Mouse (Mus musculus) adrenal gland, adult 18-20 months (tissue): ENCODE results near the gene Bace2. TPM values are rescaled to one million over a fixed set of nuclear protein-coding genes. Genes with fewer than 3 reads are reported as not detected.
A peak's percentile ranks its signal among the peaks of the same experiment; 100 is the strongest.

Experiments used
- DNase-seq, 2 experiments: peaks; one replicate each; pipeline ENCODE4 v3.0.0; 2021 to 2022; ENCODE audit warnings: low spot score in 2 of 2
- long read RNA-seq, 2 experiments: library from polyadenylated mRNA; stranded (forward); transcript quantifications; one replicate each; pipeline ENCODE4 v2.0.0; 2021
- total RNA-seq, 2 experiments: library from RNA; stranded (reverse); gene quantifications; 1 replicate in 1 of 2; 2 replicates in 1 of 2; pipeline ENCODE4 v1.2.3; 2021

Bace2 gene
- total RNA-seq: 10 to 100 TPM; 14.9 to 22.3 TPM
- long read RNA-seq, experiment 1, full-length matches to known transcripts: 10 of 11 reads
- long read RNA-seq, experiment 1, partial matches to known transcripts: 0 of 11 reads
- long read RNA-seq, experiment 1, other reads (novel, unspliced or antisense): 1 of 11 reads
- long read RNA-seq, experiment 2, full-length matches to known transcripts: 20 of 21 reads
- long read RNA-seq, experiment 2, partial matches to known transcripts: 1 of 21 reads
- long read RNA-seq, experiment 2, other reads (novel, unspliced or antisense): 0 of 21 reads

GRCm38 (mm10) chr16:97356499-97357187 lies at the start of gene Bace2:
Gene Bace2 (plus strand): TSS chr16:97356742.
- peak; percentile 65 to 70 for DNase-seq

- no peak for DNase-seq
Measured at GRCm38 (mm10) chr16:97307594-97307993, 48.9 kb upstream of the Bace2 start.

DNA sequence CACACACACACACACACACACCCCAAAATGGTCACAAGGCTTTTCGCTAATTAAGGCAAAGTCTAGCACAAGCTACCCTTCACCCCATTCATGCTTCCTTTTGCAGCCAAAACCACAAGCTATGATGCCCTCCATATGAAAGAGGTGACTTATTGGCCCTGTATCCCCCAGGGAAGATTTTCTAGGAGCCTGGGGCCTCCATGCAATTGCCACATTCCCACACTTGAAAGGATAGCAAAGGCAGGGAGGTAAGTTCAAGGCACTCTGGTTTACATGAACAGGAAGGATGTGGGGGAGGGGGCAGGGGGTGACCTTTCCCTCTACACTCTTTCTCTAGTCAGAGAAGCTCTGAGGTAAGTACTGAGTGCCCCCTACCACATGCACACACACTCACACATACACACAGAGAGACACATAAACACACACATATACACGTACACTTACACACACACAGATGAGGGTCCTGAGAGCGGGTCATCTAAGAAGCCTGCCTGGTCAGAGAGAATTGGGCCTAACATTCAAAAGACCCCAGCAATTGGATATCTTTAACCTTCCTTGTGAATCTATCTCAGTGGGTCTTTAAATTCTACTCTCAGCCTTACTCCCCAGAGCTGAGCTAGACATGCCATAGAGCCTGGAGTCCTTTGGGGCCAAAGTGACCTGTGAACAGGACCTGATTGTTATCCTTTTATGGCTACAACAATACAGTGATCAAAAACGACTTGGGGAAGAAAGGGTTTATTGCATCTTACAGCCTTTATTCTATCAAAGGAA lies 46.6 kb upstream of the Bace2 start:
- DNase-seq: no peak

DNA sequence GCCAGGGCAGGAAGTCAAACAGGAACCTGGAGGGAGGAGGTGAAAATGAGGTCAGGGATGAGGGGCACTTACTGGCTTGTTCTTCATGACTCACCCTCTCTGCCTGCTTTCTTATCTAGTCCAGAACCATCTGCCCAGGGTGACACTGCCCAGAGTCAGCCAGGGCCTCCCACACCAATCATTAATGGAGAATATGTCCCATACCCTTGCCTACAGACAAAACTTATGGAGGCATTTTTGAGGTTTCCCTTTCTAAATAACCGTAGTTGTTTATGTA lies 46.0 kb upstream of the Bace2 start:
- DNase-seq: no peak

DNA sequence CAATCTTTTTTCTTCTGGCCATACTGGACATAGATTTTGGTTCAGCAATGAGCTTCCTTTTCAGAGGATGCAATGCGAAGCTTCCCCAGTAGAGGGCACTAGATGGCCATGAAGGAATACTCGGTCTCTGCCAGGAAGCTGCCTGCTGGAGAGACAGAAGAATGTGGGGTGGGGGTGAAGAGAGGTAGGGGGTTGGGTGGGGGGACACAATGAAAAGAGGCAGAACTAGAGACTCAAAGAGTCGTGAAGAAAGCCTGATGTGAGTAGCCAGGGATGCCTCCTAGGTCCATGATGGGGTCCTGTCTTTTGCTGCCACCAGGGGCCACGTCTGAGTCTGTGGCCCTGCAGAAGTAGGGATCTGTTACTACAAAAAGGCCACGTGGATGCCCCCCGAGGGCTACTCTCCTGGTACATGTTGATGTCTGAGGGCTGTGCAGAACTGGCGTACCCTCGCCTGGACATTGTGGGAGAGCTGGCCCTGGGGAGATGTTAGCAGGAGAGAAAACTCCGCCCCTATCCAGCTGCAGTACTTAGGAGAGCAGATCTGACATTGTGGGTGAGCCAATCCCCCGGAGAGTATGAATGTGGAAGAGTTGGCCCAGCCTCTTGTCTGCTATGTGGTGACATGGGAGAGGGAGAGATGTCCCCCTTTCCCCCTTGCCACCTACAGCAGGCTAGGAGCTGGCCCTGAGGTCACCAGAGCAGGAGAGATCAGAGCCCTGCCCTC lies 43.4 kb upstream of the Bace2 start:
- peak; percentile 81 to 82 for DNase-seq

GRCm38 (mm10) chr16:97321576-97321975 lies 35.0 kb upstream of the Bace2 start:
- DNase-seq: no peak

DNA sequence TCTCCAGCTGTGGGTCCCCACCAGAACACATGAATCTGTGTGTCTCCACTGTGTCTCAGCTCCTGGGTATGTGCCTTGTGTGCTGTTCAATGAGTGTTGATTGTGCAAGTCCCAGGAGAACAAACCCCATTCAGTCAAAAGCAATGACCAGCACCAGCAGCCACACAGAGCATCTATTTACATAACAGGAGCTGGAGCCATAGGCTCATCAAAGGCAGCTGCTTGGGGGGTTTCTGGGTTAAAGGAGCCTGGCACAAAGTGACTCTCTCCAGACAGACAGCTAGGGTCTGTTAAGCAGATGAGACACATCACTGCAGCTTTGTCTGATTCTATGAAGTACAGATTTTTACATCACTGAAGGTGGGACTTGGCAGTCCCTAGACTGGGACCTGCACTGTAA lies 33.9 kb upstream of the Bace2 start:
- no peak for DNase-seq

DNA sequence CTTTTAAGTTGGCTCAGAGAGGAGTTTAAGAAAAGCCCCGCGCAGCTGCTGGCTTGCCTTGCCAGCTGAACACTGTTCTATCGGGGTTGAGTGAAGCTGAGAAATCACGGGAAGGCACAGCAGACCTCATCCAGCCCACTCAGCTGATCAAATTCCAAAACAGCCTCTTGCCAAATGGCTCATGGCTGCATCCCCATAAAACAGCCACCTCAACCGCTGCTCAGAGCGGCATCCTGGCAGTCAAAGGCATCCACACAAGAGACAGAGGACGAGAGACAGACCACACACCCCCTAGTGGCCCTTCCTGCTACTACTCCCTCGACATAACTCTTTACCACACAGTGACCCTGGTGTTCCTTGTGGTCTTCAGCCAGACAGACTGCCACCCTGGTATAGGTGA lies 30.6 kb upstream of the Bace2 start:
- DNase-seq: no peak

DNA sequence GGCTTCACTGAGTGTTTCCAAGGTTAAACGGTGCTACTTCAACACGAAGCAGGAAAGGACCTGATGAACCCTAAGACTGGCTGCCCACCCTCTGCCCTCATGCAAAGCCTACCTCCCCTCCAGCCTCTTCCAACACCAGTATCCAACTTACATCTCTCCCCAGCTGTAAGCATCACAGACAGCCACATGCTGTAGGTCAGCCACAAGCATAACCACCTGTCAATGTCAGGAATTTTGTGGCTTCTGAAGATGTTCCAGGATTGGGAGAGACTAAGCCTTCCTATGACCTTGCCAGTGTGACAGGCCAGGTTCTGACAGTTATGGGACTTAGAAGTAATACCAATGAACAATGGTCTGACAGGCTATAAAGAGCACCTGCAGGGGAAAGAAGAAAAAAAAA lies 27.9 kb upstream of the Bace2 start:
- no peak for DNase-seq

DNA sequence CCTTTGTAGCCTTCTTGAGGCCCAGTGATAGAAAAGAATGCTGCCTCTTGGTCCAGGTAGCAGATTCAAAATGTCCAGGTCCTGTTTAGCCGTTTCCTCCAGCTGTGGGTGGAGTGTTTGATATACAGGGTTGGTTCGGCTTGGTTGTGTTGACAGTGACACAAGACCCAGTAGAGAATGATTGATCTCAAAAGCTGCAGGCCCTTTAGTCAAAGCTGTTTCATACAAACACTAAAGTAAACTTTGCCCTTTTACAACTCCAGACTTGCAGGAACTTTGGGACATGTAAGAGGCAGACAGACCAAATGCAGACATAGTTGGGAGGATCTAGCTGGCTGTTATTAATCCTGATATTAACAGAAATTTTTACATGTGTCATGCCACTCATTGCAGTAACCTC lies 3.5 kb upstream of the Bace2 start:
- DNase-seq: no peak

DNA sequence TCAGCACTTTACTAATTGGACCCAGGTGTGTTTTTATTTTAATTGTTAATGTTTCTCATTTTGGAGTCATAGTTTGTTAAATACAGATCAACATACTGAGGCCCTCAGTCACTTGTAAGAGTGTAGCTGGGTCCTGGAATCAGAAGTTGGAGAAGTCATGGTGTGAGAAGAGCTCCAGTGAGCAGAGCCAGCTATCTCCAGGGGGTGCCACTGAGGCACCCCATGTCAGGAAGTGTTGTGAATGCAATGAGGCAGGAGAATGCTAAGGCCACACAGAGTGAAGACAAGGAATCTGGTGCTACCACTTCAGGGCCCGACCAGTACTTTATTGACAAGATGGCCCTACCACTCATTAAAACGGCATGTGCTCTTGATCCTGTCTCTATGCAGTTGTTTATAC lies 1.9 kb upstream of the Bace2 start:
- no peak for DNase-seq

DNA sequence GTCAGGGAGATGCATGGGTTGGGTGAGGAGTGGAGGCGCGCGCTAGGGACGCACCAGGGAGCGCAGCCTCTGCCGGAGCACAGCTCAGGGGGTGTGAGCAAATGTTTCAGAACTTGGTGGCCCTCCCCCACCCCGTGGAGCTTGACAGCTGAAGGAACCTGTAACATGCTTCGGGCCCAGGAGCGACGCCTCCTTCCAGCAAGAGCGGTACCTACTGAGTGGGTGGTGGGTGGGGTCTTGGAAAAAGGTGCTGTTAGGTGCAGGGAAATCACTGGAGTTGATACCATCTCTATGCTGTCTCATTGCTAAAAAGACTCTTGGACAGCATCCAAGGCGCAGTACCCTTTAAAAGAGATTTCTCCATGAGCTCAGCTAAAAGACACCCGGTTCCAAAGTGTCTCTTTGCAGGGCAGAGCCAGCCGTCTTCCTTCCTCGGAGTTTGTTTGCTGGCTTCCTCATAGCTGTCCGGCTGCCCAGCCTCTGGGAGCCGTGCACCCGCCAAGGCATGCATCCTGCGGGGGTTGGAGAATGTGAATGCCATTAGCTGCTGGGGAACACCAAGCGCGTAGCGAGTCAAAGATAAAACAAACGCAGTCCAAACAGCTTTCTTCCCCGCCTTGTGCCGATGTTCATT lies 763 bp downstream of the Bace2 start:
- DNase-seq: peak; percentile 25 to 41

DNA sequence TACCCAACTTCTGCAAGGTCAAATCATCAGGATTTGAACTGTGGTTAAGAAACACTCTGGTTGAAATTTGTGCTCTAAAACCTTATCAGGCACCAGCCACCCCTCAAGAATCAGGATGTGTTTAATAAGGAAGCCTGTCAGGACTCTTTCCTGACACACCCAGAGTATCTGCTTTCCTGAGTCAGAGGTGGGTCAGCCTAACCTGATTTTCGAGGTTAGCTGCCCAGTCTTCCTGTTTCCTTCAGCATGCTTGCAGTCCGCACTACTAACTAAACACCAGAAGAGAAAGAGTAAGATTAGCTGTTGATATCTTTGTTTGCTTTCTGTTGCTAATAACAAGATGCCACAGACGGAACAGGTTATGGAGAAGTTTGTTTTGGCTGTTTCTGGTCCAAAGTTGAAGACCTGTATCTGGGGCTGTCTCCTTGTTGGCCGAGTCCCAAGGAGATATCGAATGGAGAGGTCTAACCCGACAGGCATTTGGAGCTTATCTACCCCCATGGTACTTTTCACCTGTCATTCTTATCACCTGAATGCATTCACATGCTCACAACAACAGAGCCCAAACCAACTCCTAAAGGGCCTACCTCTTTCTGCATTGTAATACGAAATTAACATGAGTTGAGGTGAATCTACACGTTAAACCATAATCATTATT lies 5.8 kb downstream of the Bace2 start:
- DNase-seq: no peak

GRCm38 (mm10) chr16:97366141-97366540 lies 9.6 kb downstream of the Bace2 start:
- no peak for DNase-seq

- no peak for DNase-seq
Measured at GRCm38 (mm10) chr16:97370258-97370657, 13.7 kb downstream of the Bace2 start.

GRCm38 (mm10) chr16:97387955-97388354 lies 31.4 kb downstream of the Bace2 start:
- DNase-seq: no peak

DNA sequence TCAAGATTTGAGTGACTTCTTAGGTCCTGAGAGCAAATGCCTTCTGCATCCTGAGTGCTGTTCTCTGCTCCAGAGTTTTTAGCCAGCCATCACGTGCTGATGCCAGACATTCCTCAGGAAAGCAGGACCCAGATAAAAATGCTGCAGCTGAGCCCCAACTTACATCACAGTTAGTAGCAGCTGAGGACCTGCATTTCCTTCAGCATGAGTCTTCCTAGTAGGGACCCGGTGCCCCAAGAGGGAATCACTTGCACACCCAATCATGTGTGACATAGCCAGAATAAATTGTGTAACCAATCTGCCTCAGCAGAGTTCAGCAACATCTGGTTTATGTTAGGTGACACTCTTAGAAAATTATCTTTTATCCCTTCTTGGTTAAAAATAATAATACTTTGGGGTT lies 34.7 kb downstream of the Bace2 start:
- no peak for DNase-seq

DNA sequence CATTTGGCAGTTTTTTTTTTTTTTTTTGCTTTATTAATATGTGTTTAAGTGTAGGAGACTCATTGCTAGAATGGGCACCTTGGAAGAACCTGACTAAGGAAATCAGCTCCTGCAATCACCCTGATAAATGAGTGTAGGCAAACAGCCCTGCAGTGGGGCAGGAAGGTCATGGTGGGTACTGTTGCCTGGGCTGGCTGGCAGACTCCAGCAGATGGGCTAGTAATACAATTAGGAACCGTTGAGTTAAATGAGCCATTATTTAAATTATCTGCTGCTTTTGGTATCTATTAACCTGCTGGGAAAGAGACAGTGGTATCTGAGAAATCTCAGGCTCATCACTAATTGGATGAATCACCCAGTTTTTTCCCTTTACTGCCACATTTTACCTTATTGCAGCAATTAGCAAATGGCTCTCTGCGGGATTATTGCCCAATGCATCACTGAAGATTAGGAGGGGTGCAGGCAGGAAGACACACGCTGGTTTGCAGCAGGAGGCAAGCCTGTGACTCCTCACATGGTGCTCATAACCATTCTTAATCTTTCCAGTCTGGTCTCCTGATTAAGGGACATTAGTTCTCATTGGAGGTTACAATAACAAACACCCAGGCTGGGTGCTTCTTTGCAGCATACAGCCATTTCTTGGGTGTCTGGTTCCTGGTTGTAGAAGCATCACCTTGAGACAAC lies 35.3 kb downstream of the Bace2 start:
- no peak for DNase-seq

GRCm38 (mm10) chr16:97396436-97396835 lies 39.9 kb downstream of the Bace2 start:
- DNase-seq: no peak

DNA sequence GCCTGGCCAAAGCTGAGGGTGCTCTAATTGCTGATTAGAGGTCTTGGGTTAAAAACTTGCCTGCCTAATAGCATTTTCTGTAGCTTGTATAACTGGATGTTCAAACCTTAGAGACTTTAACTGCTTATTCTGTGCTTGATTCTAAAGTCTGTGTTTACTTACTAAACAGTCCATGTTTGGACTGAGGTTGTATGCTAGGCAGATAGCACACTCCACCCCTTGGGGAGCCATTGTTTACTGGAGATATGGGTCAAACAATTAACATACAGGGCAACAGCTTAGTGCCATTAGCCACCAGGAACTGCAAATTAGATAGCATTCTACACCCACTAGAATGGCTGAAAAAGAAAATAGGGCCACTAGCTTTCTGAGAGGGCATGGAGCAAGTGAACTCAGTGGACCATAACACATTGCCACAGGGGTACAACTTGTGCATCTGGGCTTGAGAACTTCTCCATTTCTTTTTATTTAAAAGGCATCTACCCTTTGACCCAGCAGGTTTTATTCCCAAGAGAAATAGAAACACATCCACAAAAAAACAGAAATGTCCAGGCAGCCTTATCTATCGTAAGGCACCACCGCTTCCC lies 41.5 kb downstream of the Bace2 start:
- DNase-seq: no peak
